Mouse (Mus musculus) heart, postnatal 0 days (tissue): ENCODE measurements around the gene Marc1. TPM values are rescaled to one million over a fixed set of nuclear protein-coding genes. Genes with fewer than 3 reads are reported as not detected.

Experiments used
- ATAC-seq: fragments of 200-750 bp; cut with Nextera tagmentation; 2 replicates; pipeline ENCODE4 v1.8.0; 2017; ENCODE audit warnings: low read depth, moderate number of reproducible peaks, moderate library complexity; ENCODE audit not compliant: insufficient read depth
- DNase-seq: peaks from one replicate; pipeline ENCODE4 v3.0.0-alpha.2; 2016; ENCODE audit warnings: low spot score
- H3K27ac ChIP-seq: fragments of 300-500 bp; sonication (generic); 2 replicates; pipeline ENCODE4 v1.5.1; 2014; ENCODE audit warnings: low read depth, mild to moderate bottlenecking
- H3K27me3 ChIP-seq: fragments of 300-500 bp; sonication (generic); 2 replicates; pipeline ENCODE4 v1.6.1; 2014; ENCODE audit warnings: low read length, mixed read lengths; ENCODE audit not compliant: control insufficient read depth, insufficient read depth
- H3K36me3 ChIP-seq: fragments of 300-500 bp; sonication (generic); replicated peaks from 2 replicates; pipeline ENCODE4 v1.6.1; 2014; ENCODE audit warnings: low read length, mixed read lengths; ENCODE audit not compliant: control insufficient read depth, insufficient read depth
- H3K4me1 ChIP-seq: fragments of 300-500 bp; sonication (generic); 2 replicates; pipeline ENCODE4 v1.6.1; 2014; ENCODE audit warnings: antibody characterized with exemption; ENCODE audit not compliant: control insufficient read depth, insufficient read depth
- H3K4me2 ChIP-seq: fragments of 300-500 bp; sonication (generic); 2 replicates; pipeline ENCODE4 v1.6.1; 2014; ENCODE audit warnings: low read depth, mild to moderate bottlenecking, low read length, moderate library complexity
- H3K4me3 ChIP-seq: fragments of 300-500 bp; sonication (generic); 2 replicates; pipeline ENCODE4 v1.5.1; 2014; ENCODE audit warnings: low read depth, low read length
- H3K9ac ChIP-seq: fragments of 300-500 bp; sonication (generic); replicated peaks from 2 replicates; pipeline ENCODE4 v1.6.1; 2014; ENCODE audit warnings: low read depth, low read length, mixed read lengths
- H3K9me3 ChIP-seq: fragments of 300-500 bp; sonication (generic); replicated peaks from 2 replicates; pipeline ENCODE4 v1.6.1; 2016; ENCODE audit warnings: low read length; ENCODE audit not compliant: control insufficient read depth
- CTCF ChIP-seq: IDR thresholded peaks from 2 replicates; pipeline ENCODE4 v1.5.1; 2016; ENCODE audit warnings: antibody characterized with exemption, control low read depth, low read depth
- EP300 ChIP-seq: IDR thresholded peaks from 2 replicates; pipeline ENCODE4 v1.6.1; 2016; ENCODE audit warnings: antibody characterized with exemption, low read depth
- WGBS: fragments of 180-500 bp; shearing (Covaris S2); extraction: QIAGEN DNeasy Blood & Tissue Kit; methylation state at CpG from one replicate; pipeline ENCODE4 v1.1.7; 2014; 5-methylcytosine and 5-hydroxymethylcytosine counted together
- polyA plus RNA-seq: library from polyadenylated mRNA; unstranded; fragments of >200 nt; fragmentation: Nextera tagmentation; extraction: Ambion mirVana; gene quantifications from 2 replicates; pipeline ENCODE4 v1.2.1, GENCODE M21; 2015
- total RNA-seq: library from RNA; depleted of rRNA; stranded (reverse); fragments of >200 nt; gene quantifications from 2 replicates; pipeline ENCODE4 v1.2.3, GENCODE M21; 2014; ENCODE audit warnings: low replicate concordance

The Marc1 gene
- total and polyA plus RNA-seq, 2 experiments from 2014 or later, result not detected

DNA sequence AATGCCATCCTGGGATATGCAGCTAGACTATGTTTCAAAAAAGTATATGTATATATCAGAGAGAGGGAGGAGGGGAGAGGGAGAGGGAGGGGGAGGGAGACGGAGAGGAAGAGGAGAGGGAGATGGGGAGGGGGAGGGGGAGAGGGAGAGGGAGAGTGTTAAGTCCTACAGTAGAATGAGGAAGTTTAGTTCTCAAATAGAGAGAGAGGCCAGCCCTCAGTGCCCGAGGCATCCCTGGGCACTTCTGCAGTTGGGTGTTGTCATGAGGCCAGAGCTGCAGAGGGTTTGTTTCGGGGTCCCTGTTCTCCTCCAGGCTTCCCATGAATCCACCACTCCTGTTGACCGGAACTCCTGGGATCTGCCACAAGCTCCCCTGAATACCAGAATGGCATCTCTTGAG is 27.5 kb downstream of the Marc1 start:
- no peak for ATAC-seq
- 67% methylated on average over 4 of the region's 4 CpGs for WGBS
- Histone ChIP-seq H3K9me3 (no peaks in the 10 kb centered on the region), H3K27ac (no peak overlapping the region), H3K4me3 (no peak overlapping the region), H3K9ac (no peak overlapping the region), H3K4me2 (no peak overlapping the region), H3K27me3 (no peaks in the 10 kb centered on the region), H3K4me1 (no peaks in the 10 kb centered on the region), H3K36me3 (no peaks in the 10 kb centered on the region)
- TF ChIP-seq CTCF (no peak), EP300 (no peak)
- DNase-seq, result no peak

DNA sequence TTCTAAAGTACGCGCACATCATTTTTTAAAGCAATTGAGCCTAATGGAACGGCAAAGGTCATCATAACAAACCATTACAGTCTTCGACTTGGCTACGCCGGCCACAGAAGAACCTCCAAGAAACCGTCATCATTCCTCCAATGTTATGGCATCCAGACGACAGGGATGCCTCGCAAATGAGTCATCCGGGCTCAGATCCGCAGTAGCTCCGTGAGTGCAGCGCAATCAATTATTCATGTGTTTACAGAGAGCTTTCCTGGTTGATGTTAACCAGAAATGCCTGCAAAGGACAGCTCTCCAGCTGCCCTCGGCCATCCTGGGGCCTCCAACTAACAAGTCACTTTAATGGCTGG is 29.0 kb downstream of the Marc1 start:
- no peak overlapping the region for H3K4me3 ChIP-seq
- H3K9ac ChIP-seq, result no peak overlapping the region
- no peaks in the 10 kb centered on the region for H3K4me1 ChIP-seq
- DNase-seq (no peak), ATAC-seq (no peak)
- 45% methylated on average over 14 of the region's 14 CpGs for WGBS
- no peak overlapping the region for H3K4me2 ChIP-seq
- H3K27ac ChIP-seq, result no peak overlapping the region
- H3K27me3 ChIP-seq, result no peaks in the 10 kb centered on the region
- TF ChIP-seq CTCF (no peak), EP300 (no peak)
- H3K9me3 ChIP-seq, result no peaks in the 10 kb centered on the region
- no peaks in the 10 kb centered on the region for H3K36me3 ChIP-seq

- Histone ChIP-seq H3K9me3 (no peaks in the 10 kb centered on the region), H3K4me2 (no peak overlapping the region), H3K27me3 (no peaks in the 10 kb centered on the region), H3K27ac (no peak overlapping the region), H3K36me3 (no peaks in the 10 kb centered on the region), H3K9ac (no peak overlapping the region), H3K4me1 (no peaks in the 10 kb centered on the region), H3K4me3 (no peak overlapping the region)
- 60% methylated on average over 10 of the region's 10 CpGs for WGBS
- ATAC-seq (no peak), DNase-seq (no peak)
- TF ChIP-seq EP300 (no peak), CTCF (no peak)
These were observed 29.6 kb downstream of the Marc1 start for GRCm38 (mm10) chr1:184781286-184782160.

DNA sequence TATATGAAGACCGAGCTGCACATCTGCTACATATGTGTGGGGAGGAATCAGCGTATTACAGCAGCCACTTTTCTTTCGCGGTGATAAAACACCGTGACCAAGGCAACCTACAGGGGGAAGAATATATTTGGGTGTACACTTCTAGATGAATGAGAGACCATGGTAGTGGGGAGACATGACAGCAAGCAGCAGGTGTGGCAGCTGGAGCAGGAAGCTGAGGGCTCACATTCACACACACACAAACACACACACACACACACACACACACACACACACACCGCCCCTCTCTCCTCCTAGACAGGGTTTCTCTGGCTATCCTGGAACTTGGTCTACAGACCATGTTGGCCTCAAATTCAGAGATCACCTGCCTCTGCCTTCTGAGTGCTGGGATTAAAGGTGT is 33.0 kb downstream of the Marc1 start:
- DNase-seq (no peak), ATAC-seq (no peak)
- H3K9ac ChIP-seq, result no peak overlapping the region
- H3K27ac ChIP-seq, result no peak overlapping the region
- WGBS, result 85% methylated on average over 6 of the region's 6 CpGs
- no peaks in the 10 kb centered on the region for H3K4me1 ChIP-seq
- H3K36me3 ChIP-seq, result no peaks in the 10 kb centered on the region
- TF ChIP-seq EP300 (no peak), CTCF (no peak)
- no peak overlapping the region for H3K4me3 ChIP-seq
- no peak overlapping the region for H3K4me2 ChIP-seq
- H3K9me3 ChIP-seq, result no peaks in the 10 kb centered on the region
- H3K27me3 ChIP-seq, result no peaks in the 10 kb centered on the region

DNA sequence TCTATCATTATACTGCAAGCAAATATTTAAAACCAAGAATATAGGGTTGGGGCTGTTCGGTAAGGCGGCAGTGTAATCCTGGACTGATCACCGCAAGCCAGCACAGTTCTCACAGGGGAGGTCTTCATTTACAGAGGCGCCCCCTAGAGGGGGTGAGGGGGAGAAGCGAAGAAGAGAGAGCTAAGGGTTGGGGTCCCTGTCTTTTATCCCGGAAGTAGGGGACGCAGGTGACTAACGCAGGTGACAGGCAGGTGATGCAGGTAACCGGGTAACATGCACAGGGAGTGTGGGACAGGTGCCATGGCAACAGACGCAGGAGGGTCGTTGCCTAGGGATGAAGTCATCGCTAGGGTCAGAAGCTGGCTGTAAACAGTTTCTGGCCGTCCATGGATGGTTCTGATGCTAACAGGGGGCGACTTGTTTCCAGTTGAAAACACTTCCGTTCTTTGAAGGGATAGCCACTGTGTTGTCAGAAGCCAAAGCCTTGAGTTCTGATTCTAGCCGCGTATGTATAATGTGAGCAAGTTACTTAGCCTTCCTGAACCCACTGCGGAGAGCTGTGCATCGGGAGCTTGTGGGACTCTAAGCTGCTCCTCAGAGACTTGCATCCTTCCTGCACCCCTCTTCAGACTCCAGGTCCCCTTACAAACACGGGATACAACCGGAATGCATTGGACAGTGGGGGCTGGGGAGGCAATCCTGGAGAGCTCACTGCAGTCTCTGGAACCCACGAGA is 33.9 kb downstream of the Marc1 start:
- H3K9me3 ChIP-seq, result no peaks in the 10 kb centered on the region
- H3K36me3 ChIP-seq, result no peaks in the 10 kb centered on the region
- 33% methylated on average over 22 of the region's 22 CpGs for WGBS
- no peak overlapping the region for H3K4me3 ChIP-seq
- no peak overlapping the region for H3K27ac ChIP-seq
- H3K4me1 ChIP-seq, result no peaks in the 10 kb centered on the region
- H3K27me3 ChIP-seq, result no peaks in the 10 kb centered on the region
- ATAC-seq (no peak), DNase-seq (no peak)
- no peak for TF ChIP-seq EP300
- no peak; the same call in 1 of the 2 replicates for TF ChIP-seq CTCF
- no peak overlapping the region for H3K9ac ChIP-seq
- no peak overlapping the region for H3K4me2 ChIP-seq
